Mouse (Mus musculus): ENCODE results near the gene Gm45717. TPM values are rescaled to one million over a fixed set of nuclear protein-coding genes. Genes with fewer than 3 reads are reported as not detected.
"Not testable (repeated sequence)": the region's sequence is repeated elsewhere in the genome, so short reads cannot be mapped to it uniquely, and the experiment has no call there.

Gene Gm45717
- polyA plus RNA-seq, 1 experiment from 2014 or later, result not detected

DNA sequence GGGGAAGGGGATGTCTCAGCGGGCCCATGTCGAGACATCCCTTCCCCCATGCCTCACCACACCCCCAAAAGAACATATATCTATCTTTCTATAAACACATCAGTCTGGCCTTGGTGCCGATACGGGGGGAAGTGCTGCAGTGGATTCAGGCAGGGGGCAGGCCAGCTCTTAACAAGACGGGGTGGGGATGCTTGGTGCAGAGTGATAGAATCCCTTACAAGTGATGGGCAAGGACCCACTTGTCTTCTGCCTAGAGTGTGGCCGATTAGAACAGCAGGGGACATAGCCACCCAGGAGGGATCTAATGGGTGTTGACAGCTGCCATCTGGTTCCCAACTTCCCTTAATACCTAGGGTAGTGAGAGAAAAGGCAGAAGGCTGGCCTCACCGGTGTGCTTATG is 15.2 kb upstream of the Gm45717 start:
- Histone ChIP-seq H3K27ac (no peak overlapping the region), H3K9ac (no peak overlapping the region), H3K4me3 (replicated peaks; ENCODE audit: low read length) (no peak overlapping the region), H3K4me1 (replicated peaks; ENCODE audit: control insufficient read depth, insufficient read depth, low read length) (peaks cover 3% of the 10 kb centered on the region; the same call in 1 of the 2 replicates), H3K4me2 (replicated peaks) (no peak overlapping the region), H3K9me3 (ENCODE audit: control insufficient read depth, low read length) (no peaks in the 10 kb centered on the region), H3K27me3 (ENCODE audit: control insufficient read depth, insufficient read depth, low read length) (0 out of 2 replicates have a peak, but pooled peaks cover 5% of the 10 kb centered on the region), H3K36me3 (replicated peaks; ENCODE audit: control insufficient read depth, insufficient read depth) (no peaks in the 10 kb centered on the region)
- 55% methylated on average over 7 of the region's 7 CpGs for WGBS
- ATAC-seq (ENCODE audit: low FRiP score) (no peak), DNase-seq (ENCODE audit: low spot score) (no peak)

DNA sequence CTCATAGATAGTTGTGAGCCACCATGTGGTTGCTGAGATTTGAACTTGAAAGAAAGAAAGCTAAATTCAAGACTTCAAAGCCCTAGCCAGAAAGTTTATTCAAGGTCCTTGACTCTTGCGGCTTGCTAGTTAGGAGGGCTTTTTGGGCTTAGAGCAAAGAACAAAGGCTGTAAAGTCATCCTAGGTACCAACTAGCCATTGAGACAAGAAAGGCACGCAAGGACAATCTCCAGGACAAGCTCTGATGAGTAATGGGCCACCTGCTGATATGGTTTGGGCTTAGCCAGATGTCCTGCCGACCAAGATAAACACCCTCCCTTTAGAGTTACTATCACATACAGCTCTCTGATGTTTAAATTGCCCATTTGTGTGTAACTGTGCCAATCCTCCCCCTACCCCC is 13.0 kb upstream of the Gm45717 start:
- not testable (repeated sequence) for H3K4me3 ChIP-seq (replicated peaks; ENCODE audit: low read length); H3K9me3 ChIP-seq (ENCODE audit: control insufficient read depth, low read length); H3K36me3 ChIP-seq (replicated peaks; ENCODE audit: control insufficient read depth, insufficient read depth); DNase-seq (ENCODE audit: low spot score); H3K27me3 ChIP-seq (ENCODE audit: control insufficient read depth, insufficient read depth, low read length); H3K27ac ChIP-seq; H3K4me2 ChIP-seq (replicated peaks); H3K9ac ChIP-seq; ATAC-seq (ENCODE audit: low FRiP score); H3K4me1 ChIP-seq (replicated peaks; ENCODE audit: control insufficient read depth, insufficient read depth, low read length)
- WGBS, result 14% methylated on average over 3 of the region's 3 CpGs

DNA sequence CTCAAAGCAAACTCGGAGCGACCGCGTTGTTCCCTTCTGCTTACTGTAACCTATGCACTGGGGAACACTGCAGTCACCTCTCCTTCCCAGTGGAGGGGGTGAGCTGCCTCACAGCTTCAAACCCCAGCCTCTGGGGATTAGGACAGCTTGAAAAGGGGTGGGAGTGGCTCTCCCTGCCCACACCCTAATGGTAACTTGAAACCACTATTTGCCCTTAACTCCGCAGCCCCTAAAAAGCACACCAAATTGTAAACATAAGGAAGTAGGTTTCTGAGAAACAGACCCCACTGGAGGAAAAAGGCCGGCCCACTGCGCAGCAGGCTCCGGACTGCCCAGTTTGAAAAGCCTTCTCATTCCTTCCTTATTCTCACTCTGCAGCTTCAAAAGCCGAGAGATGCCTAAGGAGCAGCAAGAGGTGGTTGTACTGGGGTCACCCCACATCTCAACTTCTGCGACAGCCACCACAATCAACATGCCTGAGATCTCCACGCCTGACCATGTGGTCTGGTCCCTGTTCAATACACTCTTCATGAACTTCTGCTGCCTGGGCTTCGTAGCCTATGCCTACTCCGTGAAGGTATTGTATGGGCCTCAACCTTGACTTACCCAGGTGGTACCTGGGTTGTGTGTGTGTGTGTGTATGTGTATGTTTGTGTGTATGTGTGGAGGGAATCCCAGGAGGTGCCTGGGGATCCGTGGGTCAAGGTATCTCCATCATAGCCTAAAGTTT is 12.3 kb upstream of the Gm45717 start:
- no peak overlapping the region for H3K4me2 ChIP-seq (replicated peaks)
- no peak overlapping the region for H3K27ac ChIP-seq
- no peaks in the 10 kb centered on the region for H3K4me1 ChIP-seq (replicated peaks; ENCODE audit: control insufficient read depth, insufficient read depth, low read length)
- H3K4me3 ChIP-seq (replicated peaks; ENCODE audit: low read length), result no peak overlapping the region
- no peak for ATAC-seq (ENCODE audit: low FRiP score)
- no peak overlapping the region for H3K9ac ChIP-seq
- no peaks in the 10 kb centered on the region for H3K36me3 ChIP-seq (replicated peaks; ENCODE audit: control insufficient read depth, insufficient read depth)
- no peaks in the 10 kb centered on the region for H3K9me3 ChIP-seq (ENCODE audit: control insufficient read depth, low read length)
- WGBS, result 10% methylated on average over 14 of the region's 14 CpGs
- DNase-seq (ENCODE audit: low spot score), result no peak
- H3K27me3 ChIP-seq (ENCODE audit: control insufficient read depth, insufficient read depth, low read length), result no peaks in the 10 kb centered on the region

DNA sequence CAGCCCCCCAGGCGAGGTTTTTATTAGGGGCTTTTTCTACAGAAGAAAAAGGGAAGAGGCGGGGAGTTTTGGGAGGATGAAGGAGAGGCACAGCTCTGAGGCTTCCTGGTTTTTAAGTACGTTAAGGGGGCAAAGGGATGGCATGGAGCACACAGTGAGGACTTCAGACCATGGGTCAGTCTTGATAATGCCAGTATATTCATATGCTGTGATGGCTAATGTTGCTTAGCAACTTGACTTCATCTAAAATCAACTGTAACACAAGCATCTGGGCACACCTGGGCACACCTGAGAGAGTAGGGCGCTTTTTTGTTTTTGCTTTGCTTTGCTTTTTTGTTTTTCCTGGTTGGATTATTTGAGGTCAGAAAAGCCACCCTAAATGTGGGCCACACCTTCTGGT is 11.2 kb upstream of the Gm45717 start, which contains the start of gene Ifitm1:
Gene Ifitm1 (plus strand): TSS at position 301 of the 400 bp plus-strand sequence.
- no peak within 1 kb of the TSS for H3K9ac ChIP-seq
- ATAC-seq (ENCODE audit: low FRiP score), result no peak
- H3K36me3 ChIP-seq (replicated peaks; ENCODE audit: control insufficient read depth, insufficient read depth), result no peaks in the 10 kb centered on the region
- no peak within 1 kb of the TSS for H3K4me3 ChIP-seq (replicated peaks; ENCODE audit: low read length)
- H3K4me1 ChIP-seq (replicated peaks; ENCODE audit: control insufficient read depth, insufficient read depth, low read length), result no peaks in the 10 kb centered on the region
- no peak within 1 kb of the TSS for H3K4me2 ChIP-seq (replicated peaks)
- H3K27ac ChIP-seq, result no peak within 1 kb of the TSS
- no peaks in the 10 kb centered on the region for H3K9me3 ChIP-seq (ENCODE audit: control insufficient read depth, low read length)
- WGBS, result 89% methylated on average over 4 of the region's 4 CpGs
- DNase-seq (ENCODE audit: low spot score), result no peak
- no peaks in the 10 kb centered on the region for H3K27me3 ChIP-seq (ENCODE audit: control insufficient read depth, insufficient read depth, low read length)

DNA sequence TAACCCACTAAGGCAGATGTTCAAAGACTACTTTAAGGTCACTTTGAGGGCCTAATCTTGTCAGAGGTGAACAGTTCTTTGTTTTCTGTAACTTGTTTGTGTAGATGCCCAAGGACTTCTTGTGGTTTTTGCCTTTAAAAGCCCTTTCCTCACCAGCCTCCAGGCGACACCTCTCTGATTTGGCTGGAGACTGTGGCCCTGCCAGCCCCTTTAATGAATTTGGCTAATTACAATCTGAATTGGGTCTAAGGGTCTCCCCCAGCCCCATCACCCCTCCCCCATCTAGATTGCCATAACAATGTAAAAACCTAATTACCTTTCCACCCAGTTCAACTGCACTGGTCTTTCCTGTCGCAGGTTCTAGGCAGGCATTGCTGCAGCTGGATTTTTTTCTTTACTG is 7.0 kb upstream of the Gm45717 start:
- Histone ChIP-seq H3K27me3 (ENCODE audit: control insufficient read depth, insufficient read depth, low read length) (no peaks in the 10 kb centered on the region), H3K4me2 (replicated peaks) (no peak overlapping the region), H3K9me3 (ENCODE audit: control insufficient read depth, low read length) (no peaks in the 10 kb centered on the region), H3K36me3 (replicated peaks; ENCODE audit: control insufficient read depth, insufficient read depth) (no peaks in the 10 kb centered on the region), H3K4me1 (replicated peaks; ENCODE audit: control insufficient read depth, insufficient read depth, low read length) (no peaks in the 10 kb centered on the region; the same call in 1 of the 2 replicates), H3K9ac (no peak overlapping the region), H3K4me3 (replicated peaks; ENCODE audit: low read length) (no peak overlapping the region), H3K27ac (no peak overlapping the region)
- no peak for ATAC-seq (ENCODE audit: low FRiP score)
- 68% methylated on average over 2 of the region's 2 CpGs for WGBS
- no peak for DNase-seq (ENCODE audit: low spot score)

DNA sequence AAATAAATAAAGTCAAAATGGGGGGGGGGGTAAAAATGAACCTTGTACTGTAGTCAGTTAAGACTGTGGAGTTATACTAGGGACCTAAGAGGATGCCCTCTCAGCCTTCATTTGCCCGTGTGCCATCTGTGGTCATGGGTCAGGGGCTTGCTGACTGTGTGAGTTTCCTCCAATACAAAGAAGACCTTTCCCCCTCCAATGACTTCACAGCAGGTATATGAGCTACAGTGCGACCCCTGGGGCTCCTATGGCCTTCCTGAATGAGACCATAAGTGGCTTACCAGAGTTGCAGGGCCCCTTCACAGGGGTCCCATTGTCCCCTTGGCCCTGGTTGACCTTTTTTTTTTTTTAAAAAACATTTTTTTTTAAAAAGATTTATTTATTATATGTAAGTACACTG is 5.7 kb upstream of the Gm45717 start:
- H3K27ac ChIP-seq, result no peak overlapping the region
- H3K4me2 ChIP-seq (replicated peaks), result no peak overlapping the region
- ATAC-seq (ENCODE audit: low FRiP score) (no peak), DNase-seq (ENCODE audit: low spot score) (no peak)
- H3K36me3 ChIP-seq (replicated peaks; ENCODE audit: control insufficient read depth, insufficient read depth), result no peaks in the 10 kb centered on the region
- H3K9me3 ChIP-seq (ENCODE audit: control insufficient read depth, low read length), result no peaks in the 10 kb centered on the region
- no peaks in the 10 kb centered on the region for H3K27me3 ChIP-seq (ENCODE audit: control insufficient read depth, insufficient read depth, low read length)
- WGBS, result 42% methylated on average over 2 of the region's 2 CpGs
- H3K4me3 ChIP-seq (replicated peaks; ENCODE audit: low read length), result no peak overlapping the region
- H3K9ac ChIP-seq, result no peak overlapping the region
- H3K4me1 ChIP-seq (replicated peaks; ENCODE audit: control insufficient read depth, insufficient read depth, low read length), result no peaks in the 10 kb centered on the region; the same call in 1 of the 2 replicates

DNA sequence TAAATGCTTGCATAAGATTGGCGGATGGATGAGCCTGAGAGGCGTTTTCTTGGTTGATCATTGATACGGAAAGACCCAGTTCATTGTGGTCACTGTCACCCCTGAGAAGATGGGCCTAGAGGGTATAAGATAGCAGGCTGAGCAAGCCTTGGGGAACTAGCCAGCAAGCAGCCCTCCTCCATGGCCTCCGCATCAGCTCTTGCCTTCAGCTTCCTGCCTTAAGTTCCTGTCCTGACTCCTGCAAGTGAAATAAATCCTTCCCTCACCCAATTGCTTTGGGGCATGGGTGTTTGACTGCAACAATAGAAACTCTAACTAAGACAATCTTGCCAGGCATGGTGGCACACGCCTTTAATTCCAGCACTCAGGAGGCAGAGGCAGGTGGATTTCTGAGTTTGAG is 4.3 kb upstream of the Gm45717 start:
- WGBS, result 57% methylated on average over 5 of the region's 5 CpGs
- Histone ChIP-seq H3K4me1 (replicated peaks; ENCODE audit: control insufficient read depth, insufficient read depth, low read length) (peaks cover 5% of the 10 kb centered on the region; the same call in 1 of the 2 replicates), H3K4me2 (replicated peaks) (no peak overlapping the region), H3K27ac (no peak overlapping the region), H3K9ac (no peak overlapping the region), H3K9me3 (ENCODE audit: control insufficient read depth, low read length) (no peaks in the 10 kb centered on the region), H3K36me3 (replicated peaks; ENCODE audit: control insufficient read depth, insufficient read depth) (no peaks in the 10 kb centered on the region), H3K4me3 (replicated peaks; ENCODE audit: low read length) (no peak overlapping the region), H3K27me3 (ENCODE audit: control insufficient read depth, insufficient read depth, low read length) (no peaks in the 10 kb centered on the region)
- DNase-seq (ENCODE audit: low spot score) (no peak), ATAC-seq (ENCODE audit: low FRiP score) (no peak)

DNA sequence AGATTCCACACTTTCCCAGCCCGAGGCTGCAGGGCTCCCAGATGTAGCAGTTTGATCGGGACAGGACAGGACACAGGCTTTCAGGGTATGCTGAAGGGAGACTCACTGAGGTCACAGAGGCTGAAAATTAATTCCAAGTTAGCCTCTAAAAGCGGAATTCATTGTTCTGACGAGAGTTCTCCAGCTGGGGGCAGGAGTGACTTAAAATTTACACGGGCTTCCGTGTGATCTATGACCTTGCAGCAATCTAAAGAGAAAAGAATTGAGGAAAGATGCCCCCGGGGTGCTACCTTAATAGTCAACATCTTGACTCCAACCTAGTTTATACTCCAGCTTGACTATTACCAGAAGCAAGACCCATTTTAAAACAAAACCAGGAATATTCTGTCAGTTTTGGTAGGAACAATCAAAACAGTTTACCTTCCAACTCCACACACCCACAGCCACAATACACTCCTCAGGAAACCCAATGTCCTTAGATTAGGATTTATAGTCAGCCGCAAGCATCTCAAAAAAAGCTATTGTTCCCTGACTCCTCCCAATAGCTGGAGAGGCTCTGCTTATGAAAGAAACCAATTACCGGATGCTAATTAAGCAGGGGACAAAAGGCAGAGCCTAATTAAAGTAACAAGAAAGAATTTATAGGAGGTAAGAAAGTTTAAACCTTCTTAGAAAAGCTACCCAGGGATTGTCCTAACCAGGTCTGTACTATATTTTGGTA is 3.6 kb upstream of the Gm45717 start:
- peak; percentile 68 for DNase-seq (ENCODE audit: low spot score)
- Histone ChIP-seq H3K4me2 (replicated peaks) (no peak overlapping the region), H3K4me3 (replicated peaks; ENCODE audit: low read length) (no peak overlapping the region), H3K4me1 (replicated peaks; ENCODE audit: control insufficient read depth, insufficient read depth, low read length) (peaks cover 8% of the 10 kb centered on the region; the same call in 1 of the 2 replicates), H3K27ac (no peak overlapping the region), H3K36me3 (replicated peaks; ENCODE audit: control insufficient read depth, insufficient read depth) (no peaks in the 10 kb centered on the region), H3K9ac (no peak overlapping the region), H3K9me3 (ENCODE audit: control insufficient read depth, low read length) (no peaks in the 10 kb centered on the region), H3K27me3 (ENCODE audit: control insufficient read depth, insufficient read depth, low read length) (no peaks in the 10 kb centered on the region)
- ATAC-seq (ENCODE audit: low FRiP score), result no peak
- WGBS, result 3% methylated on average over 9 of the region's 9 CpGs

DNA sequence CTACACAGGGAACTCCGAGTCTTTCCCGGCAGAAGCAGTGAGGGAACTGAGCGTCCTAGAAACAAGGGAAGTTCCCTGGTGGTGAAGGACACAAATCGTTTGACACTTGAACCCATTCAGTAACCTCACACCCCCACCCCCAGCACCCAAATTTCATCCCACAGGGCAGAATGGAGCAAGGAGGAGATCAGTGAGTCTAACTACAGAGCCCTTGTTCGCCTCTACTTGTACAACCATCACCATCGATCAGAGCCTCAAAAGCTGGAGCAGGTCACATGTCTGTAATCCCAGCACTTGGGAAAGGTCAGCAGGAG is 776 bp upstream of the Gm45717 start:
- 54% methylated on average over 6 of the region's 6 CpGs for WGBS
- no peak overlapping the region for H3K4me3 ChIP-seq (replicated peaks; ENCODE audit: low read length)
- ATAC-seq (ENCODE audit: low FRiP score), result no peak

More for the DNA sequence above, 776 bp upstream of the Gm45717 start:
- H3K9me3 ChIP-seq (ENCODE audit: control insufficient read depth, low read length), result no peaks in the 10 kb centered on the region
- peaks cover 8% of the 10 kb centered on the region; the same call in 1 of the 2 replicates for H3K4me1 ChIP-seq (replicated peaks; ENCODE audit: control insufficient read depth, insufficient read depth, low read length)
- H3K9ac ChIP-seq, result no peak overlapping the region
- no peaks in the 10 kb centered on the region for H3K36me3 ChIP-seq (replicated peaks; ENCODE audit: control insufficient read depth, insufficient read depth)
- H3K4me2 ChIP-seq (replicated peaks), result no peak overlapping the region
- no peak overlapping the region for H3K27ac ChIP-seq
- H3K27me3 ChIP-seq (ENCODE audit: control insufficient read depth, insufficient read depth, low read length), result no peaks in the 10 kb centered on the region
- no peak for DNase-seq (ENCODE audit: low spot score)

Data from hindbrain, embryonic 14.5 days (tissue).